Mouse (Mus musculus) inflammation-experienced regulatory T-cells (primary cell): ENCODE measurements around the gene Esp24. TPM values are rescaled to one million over a fixed set of nuclear protein-coding genes. Genes with fewer than 3 reads are reported as not detected.

Source experiments
- polyA plus RNA-seq, 2 experiments: library from polyadenylated mRNA; unstranded; fragments of 100-300 nt; shearing (Covaris generic); gene quantifications; one replicate each; pipeline ENCODE4 v1.2.1; 2017

Gene Esp24
- not detected for polyA plus RNA-seq

DNA sequence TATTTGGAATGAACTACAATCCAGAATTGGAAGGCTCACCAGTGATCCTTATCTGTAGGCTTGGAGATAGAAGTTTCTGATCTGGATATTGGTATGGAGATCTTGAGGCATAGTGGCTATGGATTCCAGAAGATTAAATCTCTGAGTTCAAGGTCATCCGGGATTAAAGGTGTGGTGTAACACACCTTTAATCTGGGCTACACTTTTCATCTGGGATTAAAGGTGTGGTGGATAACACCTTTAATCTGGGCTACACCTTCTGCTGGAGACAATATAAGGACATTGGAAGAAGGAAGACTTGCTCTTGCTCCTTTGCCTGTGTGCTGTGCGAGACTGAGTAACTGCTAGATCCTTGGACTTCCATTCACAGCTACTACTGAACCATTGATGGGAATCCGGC, at the start of gene Esp24:
TSS of gene Esp24 (plus strand) at position 301 of the 400 bp plus-strand sequence.

DNA sequence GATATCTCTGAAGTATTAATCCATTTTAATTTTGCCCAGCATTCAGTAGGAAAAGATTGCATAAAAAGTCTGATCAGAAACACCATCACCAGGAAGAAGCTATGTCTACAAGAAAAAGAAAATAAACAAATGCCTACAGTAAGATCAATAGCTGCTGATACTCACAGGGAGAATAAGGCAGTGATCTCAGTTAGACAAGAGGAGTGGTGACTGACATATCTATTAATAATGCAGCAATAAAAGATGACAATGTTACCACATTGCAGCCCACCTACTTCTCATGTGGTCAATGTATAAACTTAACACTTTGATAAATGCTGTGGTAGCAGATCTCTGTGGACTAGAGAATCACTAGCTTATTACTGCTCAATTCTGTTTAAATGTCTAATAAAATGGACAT, 6.7 kb downstream of the Esp24 start, which contains the start of gene Gm21903:
TSS of gene Gm21903 (minus strand) at position 101 of the 400 bp plus-strand sequence.

GRCm38 (mm10) chr17:39076937-39077336, 40.4 kb downstream of the Esp24 start, which contains the start of gene Esp23:
Gene Esp23 (minus strand): TSS chr17:39077037.

Other genes starting within 250 kb of the Esp24 start
- gene Gm21903, start 6.6 kb downstream of the Esp24 start, polyA plus RNA-seq, result not detected
- gene Esp23, start 40.3 kb downstream of the Esp24 start, polyA plus RNA-seq, result not detected
- not detected for gene Esp22, start 58.6 kb downstream of the Esp24 start, polyA plus RNA-seq